Mouse (Mus musculus) embryonic facial prominence, embryonic 10.5 days (tissue): ENCODE results near the gene Rbms2. TPM values are rescaled to one million over a fixed set of nuclear protein-coding genes. Genes with fewer than 3 reads are reported as not detected.
"Not testable (repeated sequence)": the region's sequence is repeated elsewhere in the genome, so short reads cannot be mapped to it uniquely, and the experiment has no call there.

Experiments
- DNase-seq: peaks from one replicate; pipeline ENCODE4 v3.0.0-alpha.2; 2017; ENCODE audit warnings: low spot score
- H3K27ac ChIP-seq: fragments of 300-500 bp; sonication (generic); replicated peaks from 2 replicates; pipeline ENCODE4 v1.5.1; 2016; ENCODE audit warnings: mild to moderate bottlenecking
- H3K27me3 ChIP-seq: fragments of 300-500 bp; sonication (generic); replicated peaks from 2 replicates; pipeline ENCODE4 v1.6.1; 2016; ENCODE audit warnings: low read depth, mild to moderate bottlenecking; ENCODE audit not compliant: poor library complexity, severe bottlenecking
- H3K36me3 ChIP-seq: fragments of 300-500 bp; sonication (generic); replicated peaks from 2 replicates; pipeline ENCODE4 v1.6.1; 2016; ENCODE audit warnings: mild to moderate bottlenecking, moderate library complexity
- H3K4me1 ChIP-seq: fragments of 300-500 bp; sonication (generic); 2 replicates; pipeline ENCODE4 v1.6.1; 2016
- H3K4me3 ChIP-seq: fragments of 300-500 bp; sonication (generic); 2 replicates; pipeline ENCODE4 v1.5.1; 2016; ENCODE audit warnings: mild to moderate bottlenecking, moderate library complexity
- H3K9me3 ChIP-seq: fragments of 300-500 bp; sonication (generic); 2 replicates; pipeline ENCODE4 v1.6.1; 2016; ENCODE audit warnings: mild to moderate bottlenecking
- WGBS: fragments of 180-500 bp; shearing (Covaris S2); methylation state at CpG from one replicate; pipeline ENCODE4 v1.1.7; 2016; 5-methylcytosine and 5-hydroxymethylcytosine counted together
- polyA plus RNA-seq: library from polyadenylated mRNA; unstranded; fragments of >200 nt; fragmentation: Nextera tagmentation; extraction: Ambion mirVana; gene quantifications from 2 replicates; pipeline ENCODE4 v1.2.1, GENCODE M21; 2016

Gene Rbms2
- polyA plus RNA-seq, 1 experiment from 2014 or later, result 27.9 TPM

- no peaks in the 10 kb centered on the region for H3K27me3 ChIP-seq
- H3K9me3 ChIP-seq, result no peaks in the 10 kb centered on the region
- peak within 1 kb of the TSS; percentile 90 for H3K4me3 ChIP-seq
- 2% methylated on average over 20 of the region's 20 CpGs for WGBS
- peaks cover 59% of the 10 kb centered on the region for H3K4me1 ChIP-seq
- DNase-seq, result peak; percentile 55
- peak within 1 kb of the TSS; percentile 92 for H3K27ac ChIP-seq
- H3K36me3 ChIP-seq, result peaks cover 41% of the 10 kb centered on the region
Observed at GRCm38 (mm10) chr10:128091564-128092505, 88.3 kb downstream of the Rbms2 start, which contains the start of gene Baz2a. Gene Baz2a (plus strand): TSS chr10:128091577.

GRCm38 (mm10) chr10:128090651-128091563 lies 89.2 kb downstream of the Rbms2 start:
- Histone ChIP-seq H3K4me3 (peak overlapping the region; percentile 90), H3K4me1 (peaks cover 52% of the 10 kb centered on the region), H3K27me3 (no peaks in the 10 kb centered on the region), H3K27ac (peak overlapping the region; percentile 92), H3K36me3 (peaks cover 50% of the 10 kb centered on the region), H3K9me3 (no peaks in the 10 kb centered on the region)
- peak; percentile 87 for DNase-seq
- WGBS, result 9% methylated on average over 14 of the region's 14 CpGs

- Histone ChIP-seq H3K36me3 (peaks cover 61% of the 10 kb centered on the region), H3K4me3 (no peak overlapping the region), H3K27me3 (no peaks in the 10 kb centered on the region), H3K27ac (no peak overlapping the region), H3K9me3 (no peaks in the 10 kb centered on the region), H3K4me1 (peaks cover 46% of the 10 kb centered on the region)
- no peak for DNase-seq
- WGBS, result 71% methylated on average over 5 of the region's 5 CpGs
Observed at GRCm38 (mm10) chr10:128089842-128090241, 90.3 kb downstream of the Rbms2 start.

- WGBS, result 95% methylated on average over 5 of the region's 5 CpGs
- H3K27ac ChIP-seq, result no peak overlapping the region
- H3K27me3 ChIP-seq, result no peaks in the 10 kb centered on the region
- peaks cover 72% of the 10 kb centered on the region for H3K36me3 ChIP-seq
- no peak overlapping the region for H3K4me3 ChIP-seq
- no peak for DNase-seq
- H3K9me3 ChIP-seq, result no peaks in the 10 kb centered on the region
- peaks cover 36% of the 10 kb centered on the region for H3K4me1 ChIP-seq
Observed at GRCm38 (mm10) chr10:128088181-128088580, 91.9 kb downstream of the Rbms2 start.

GRCm38 (mm10) chr10:128087216-128087615 lies 92.9 kb downstream of the Rbms2 start:
- not testable (repeated sequence) for H3K4me3 ChIP-seq, H3K27me3 ChIP-seq, DNase-seq, H3K9me3 ChIP-seq, H3K27ac ChIP-seq
- Histone ChIP-seq H3K36me3 (peaks cover 72% of the 10 kb centered on the region), H3K4me1 (peaks cover 31% of the 10 kb centered on the region)
- WGBS, result 82% methylated on average over 2 of the region's 2 CpGs

- WGBS, result 81% methylated on average over 6 of the region's 6 CpGs
- Histone ChIP-seq H3K4me1 (peaks cover 27% of the 10 kb centered on the region), H3K9me3 (no peaks in the 10 kb centered on the region), H3K36me3 (peaks cover 72% of the 10 kb centered on the region), H3K27me3 (no peaks in the 10 kb centered on the region), H3K4me3 (no peak overlapping the region), H3K27ac (no peak overlapping the region)
- DNase-seq, result peak; percentile 32
Observed at GRCm38 (mm10) chr10:128086391-128086790, 93.7 kb downstream of the Rbms2 start.

- WGBS, result 9% methylated on average over 3 of the region's 3 CpGs
- Histone ChIP-seq H3K27me3 (no peaks in the 10 kb centered on the region), H3K36me3 (peaks cover 54% of the 10 kb centered on the region)
Observed at GRCm38 (mm10) chr10:128084160-128084559, 95.9 kb downstream of the Rbms2 start.

GRCm38 (mm10) chr10:128083688-128084087 lies 96.4 kb downstream of the Rbms2 start:
- DNase-seq, result no peak
- H3K36me3 ChIP-seq, result peaks cover 49% of the 10 kb centered on the region

More at GRCm38 (mm10) chr10:128084160-128084559, 95.9 kb downstream of the Rbms2 start:
- peak overlapping the region; percentile 95 for H3K27ac ChIP-seq
- H3K9me3 ChIP-seq, result no peaks in the 10 kb centered on the region
- peak overlapping the region; percentile 99 for H3K4me3 ChIP-seq
- no peak for DNase-seq
- H3K4me1 ChIP-seq, result peaks cover 19% of the 10 kb centered on the region

GRCm38 (mm10) chr10:128082880-128083421 lies 97.1 kb downstream of the Rbms2 start, which contains the start of gene Atp5b:
Gene Atp5b (plus strand): TSS chr10:128083273.
- peaks cover 44% of the 10 kb centered on the region for H3K36me3 ChIP-seq
- peak; percentile 95 for DNase-seq
- under 1% methylated on average over 34 of the region's 34 CpGs for WGBS
- H3K27ac ChIP-seq, result peak within 1 kb of the TSS; percentile 95
- peak within 1 kb of the TSS; percentile 99 for H3K4me3 ChIP-seq
- no peaks in the 10 kb centered on the region for H3K27me3 ChIP-seq
- H3K9me3 ChIP-seq, result no peaks in the 10 kb centered on the region
- H3K4me1 ChIP-seq, result peaks cover 19% of the 10 kb centered on the region

More at GRCm38 (mm10) chr10:128083688-128084087, 96.4 kb downstream of the Rbms2 start:
- WGBS, result under 1% methylated on average over 22 of the region's 22 CpGs
- peaks cover 19% of the 10 kb centered on the region for H3K4me1 ChIP-seq
- H3K27ac ChIP-seq, result peak overlapping the region; percentile 95
- H3K4me3 ChIP-seq, result peak overlapping the region; percentile 99
- H3K27me3 ChIP-seq, result no peaks in the 10 kb centered on the region
- no peaks in the 10 kb centered on the region for H3K9me3 ChIP-seq

- no peaks in the 10 kb centered on the region for H3K27me3 ChIP-seq
- H3K4me1 ChIP-seq, result peaks cover 19% of the 10 kb centered on the region
- H3K9me3 ChIP-seq, result no peaks in the 10 kb centered on the region
- H3K4me3 ChIP-seq, result peak overlapping the region; percentile 99
- peak overlapping the region; percentile 95 for H3K27ac ChIP-seq
- DNase-seq, result no peak
- peaks cover 44% of the 10 kb centered on the region for H3K36me3 ChIP-seq
- WGBS, result 19% methylated on average over 9 of the region's 9 CpGs
Observed at GRCm38 (mm10) chr10:128082477-128082808, 97.7 kb downstream of the Rbms2 start.

GRCm38 (mm10) chr10:128081807-128082476 lies 98.2 kb downstream of the Rbms2 start:
- Histone ChIP-seq H3K36me3 (peaks cover 44% of the 10 kb centered on the region), H3K9me3 (no peaks in the 10 kb centered on the region), H3K4me1 (peaks cover 19% of the 10 kb centered on the region), H3K27ac (no peak overlapping the region), H3K4me3 (peak overlapping the region; percentile 99), H3K27me3 (no peaks in the 10 kb centered on the region)
- DNase-seq, result no peak
- 70% methylated on average over 6 of the region's 6 CpGs for WGBS
